Mouse (Mus musculus) heart, embryonic 16.5 days (tissue): Measurements from ENCODE around the gene Nmrk2. TPM values are rescaled to one million over a fixed set of nuclear protein-coding genes. Genes with fewer than 3 reads are reported as not detected.
A peak's percentile ranks its signal among the peaks of the same experiment; 100 is the strongest.
"Not testable (repeated sequence)": the region's sequence is repeated elsewhere in the genome, so short reads cannot be mapped to it uniquely, and the experiment has no call there.

Source experiments
- ATAC-seq: fragments of 200-750 bp; cut with Nextera tagmentation; replicated peaks from 2 replicates; pipeline ENCODE4 v1.8.0; 2017; ENCODE audit warnings: moderate number of reproducible peaks; ENCODE audit not compliant: insufficient read depth, low FRiP score; ENCODE audit errors: extremely low read depth
- H3K27ac ChIP-seq: fragments of 300-500 bp; sonication (generic); 2 replicates; pipeline ENCODE4 v1.5.1; 2014; ENCODE audit warnings: mild to moderate bottlenecking, low read length, control low read depth, moderate library complexity
- H3K27me3 ChIP-seq: fragments of 300-500 bp; sonication (generic); 2 replicates; pipeline ENCODE4 v1.6.1; 2014; ENCODE audit warnings: low read length, mixed read lengths; ENCODE audit not compliant: control insufficient read depth, insufficient read depth
- H3K36me3 ChIP-seq: fragments of 300-500 bp; sonication (generic); 2 replicates; pipeline ENCODE4 v1.6.1; 2014; ENCODE audit not compliant: control insufficient read depth, insufficient read depth
- H3K4me1 ChIP-seq: fragments of 300-500 bp; sonication (generic); 2 replicates; pipeline ENCODE4 v1.6.1; 2014; ENCODE audit warnings: low read length, mixed read lengths; ENCODE audit not compliant: control insufficient read depth, insufficient read depth
- H3K4me2 ChIP-seq: fragments of 300-500 bp; sonication (generic); 2 replicates; pipeline ENCODE4 v1.6.1; 2014; ENCODE audit warnings: low read depth, mild to moderate bottlenecking, control low read depth, low read length
- H3K4me3 ChIP-seq: fragments of 300-500 bp; sonication (generic); 2 replicates; pipeline ENCODE4 v1.5.1; 2014; ENCODE audit warnings: mild to moderate bottlenecking, control low read depth, low read length
- H3K9ac ChIP-seq: fragments of 300-500 bp; sonication (generic); 2 replicates; pipeline ENCODE4 v1.6.1; 2014; ENCODE audit warnings: low read length, control low read depth
- H3K9me3 ChIP-seq: fragments of 300-500 bp; sonication (generic); replicated peaks from 2 replicates; pipeline ENCODE4 v1.6.1; 2016; ENCODE audit warnings: low read length; ENCODE audit not compliant: control insufficient read depth
- WGBS: fragments of 180-500 bp; shearing (Covaris S2); extraction: QIAGEN DNeasy Blood & Tissue Kit; methylation state at CpG from one replicate; pipeline ENCODE4 v1.1.7; 2014; 5-methylcytosine and 5-hydroxymethylcytosine counted together
- polyA plus RNA-seq: library from polyadenylated mRNA; unstranded; fragments of >200 nt; fragmentation: Nextera tagmentation; extraction: Ambion mirVana; gene quantifications from 2 replicates; pipeline ENCODE4 v1.2.1, GENCODE M21; 2015

Nmrk2 gene
- polyA plus RNA-seq, 1 experiment from 2014 or later, result 11.9 TPM

- H3K9me3 ChIP-seq, result no peaks in the 10 kb centered on the region
- H3K27me3 ChIP-seq, result no peaks in the 10 kb centered on the region
- ATAC-seq, result peak; percentile 94
- 5% methylated on average over 53 of the region's 53 CpGs for WGBS
- peaks cover 53% of the 10 kb centered on the region for H3K36me3 ChIP-seq
- peak within 1 kb of the TSS; percentile 79 for H3K4me3 ChIP-seq
- peaks cover 30% of the 10 kb centered on the region for H3K4me1 ChIP-seq
- peak within 1 kb of the TSS; percentile 86 for H3K9ac ChIP-seq
- peak within 1 kb of the TSS; percentile 88 for H3K27ac ChIP-seq
- peak within 1 kb of the TSS; percentile 75 for H3K4me2 ChIP-seq
These were observed 19.2 kb downstream of the Nmrk2 start, which contains the start of gene Dapk3 for GRCm38 (mm10) chr10:81182336-81183333. Dapk3 (plus strand) TSS chr10:81183005.

DNA sequence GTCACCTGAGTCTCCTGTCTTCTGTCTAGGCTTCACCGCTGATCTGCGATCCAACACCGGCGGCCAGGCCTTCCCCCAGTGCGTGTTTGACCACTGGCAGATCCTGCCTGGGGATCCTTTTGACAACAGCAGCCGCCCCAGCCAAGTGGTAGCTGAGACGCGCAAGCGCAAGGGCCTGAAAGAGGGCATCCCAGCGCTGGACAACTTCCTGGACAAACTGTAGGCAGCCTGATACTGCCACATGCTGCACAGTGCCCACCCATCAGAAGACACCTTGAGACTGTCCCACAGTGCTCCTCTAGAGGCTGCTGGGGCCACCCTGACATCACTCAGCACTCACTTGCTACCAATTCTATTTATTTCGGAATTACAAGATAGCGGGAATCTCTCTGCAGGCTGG, 20.0 kb downstream of the Nmrk2 start:
- WGBS, result 66% methylated on average over 12 of the region's 12 CpGs
- not testable (repeated sequence) for H3K9me3 ChIP-seq, H3K9ac ChIP-seq, H3K4me2 ChIP-seq, H3K4me3 ChIP-seq, ATAC-seq, H3K27me3 ChIP-seq
- H3K36me3 ChIP-seq, result peaks cover 53% of the 10 kb centered on the region
- H3K27ac ChIP-seq, result peak overlapping the region; percentile 41; the same call in 1 of the 2 replicates
- peaks cover 32% of the 10 kb centered on the region for H3K4me1 ChIP-seq

GRCm38 (mm10) chr10:81180946-81181345, 20.9 kb downstream of the Nmrk2 start:
- Histone ChIP-seq H3K9me3 (no peaks in the 10 kb centered on the region), H3K36me3 (peaks cover 53% of the 10 kb centered on the region), H3K9ac (no peak overlapping the region), H3K4me2 (no peak overlapping the region), H3K27ac (no peak overlapping the region), H3K4me3 (no peak overlapping the region), H3K27me3 (no peaks in the 10 kb centered on the region), H3K4me1 (peaks cover 32% of the 10 kb centered on the region)
- 88% methylated on average over 13 of the region's 13 CpGs for WGBS
- ATAC-seq, result no peak

GRCm38 (mm10) chr10:81179451-81180342, 22.2 kb downstream of the Nmrk2 start:
- WGBS, result 90% methylated on average over 32 of the region's 32 CpGs
- Histone ChIP-seq H3K27me3 (no peaks in the 10 kb centered on the region), H3K4me3 (no peak overlapping the region), H3K36me3 (peaks cover 48% of the 10 kb centered on the region), H3K9ac (no peak overlapping the region), H3K9me3 (no peaks in the 10 kb centered on the region), H3K4me2 (no peak overlapping the region), H3K27ac (no peak overlapping the region), H3K4me1 (peaks cover 33% of the 10 kb centered on the region)
- no peak for ATAC-seq

DNA sequence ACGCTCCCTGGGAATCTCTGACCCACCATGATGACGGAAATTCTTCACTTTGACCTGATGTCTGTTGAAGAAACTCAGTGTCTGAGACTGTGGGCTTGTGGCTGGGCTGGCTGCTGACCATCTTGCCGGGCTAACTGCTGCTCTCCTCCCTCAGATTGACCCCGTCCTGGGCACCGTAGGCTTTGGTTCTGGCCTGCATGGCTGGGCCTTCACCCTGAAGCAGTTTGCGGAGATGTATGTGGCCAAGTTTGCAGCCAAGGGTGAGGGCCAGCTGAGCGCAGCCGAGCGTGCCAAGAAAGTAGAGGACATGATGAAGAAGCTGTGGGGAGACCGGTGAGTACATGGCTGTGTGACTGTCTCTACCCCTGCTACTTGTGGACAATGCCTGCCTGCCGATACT, 22.9 kb downstream of the Nmrk2 start:
- Histone ChIP-seq H3K27me3 (no peaks in the 10 kb centered on the region), H3K4me1 (peaks cover 35% of the 10 kb centered on the region), H3K9me3 (no peaks in the 10 kb centered on the region), H3K4me2 (no peak overlapping the region), H3K4me3 (no peak overlapping the region), H3K9ac (no peak overlapping the region), H3K27ac (no peak overlapping the region), H3K36me3 (peaks cover 48% of the 10 kb centered on the region)
- WGBS, result 87% methylated on average over 11 of the region's 11 CpGs
- no peak for ATAC-seq

DNA sequence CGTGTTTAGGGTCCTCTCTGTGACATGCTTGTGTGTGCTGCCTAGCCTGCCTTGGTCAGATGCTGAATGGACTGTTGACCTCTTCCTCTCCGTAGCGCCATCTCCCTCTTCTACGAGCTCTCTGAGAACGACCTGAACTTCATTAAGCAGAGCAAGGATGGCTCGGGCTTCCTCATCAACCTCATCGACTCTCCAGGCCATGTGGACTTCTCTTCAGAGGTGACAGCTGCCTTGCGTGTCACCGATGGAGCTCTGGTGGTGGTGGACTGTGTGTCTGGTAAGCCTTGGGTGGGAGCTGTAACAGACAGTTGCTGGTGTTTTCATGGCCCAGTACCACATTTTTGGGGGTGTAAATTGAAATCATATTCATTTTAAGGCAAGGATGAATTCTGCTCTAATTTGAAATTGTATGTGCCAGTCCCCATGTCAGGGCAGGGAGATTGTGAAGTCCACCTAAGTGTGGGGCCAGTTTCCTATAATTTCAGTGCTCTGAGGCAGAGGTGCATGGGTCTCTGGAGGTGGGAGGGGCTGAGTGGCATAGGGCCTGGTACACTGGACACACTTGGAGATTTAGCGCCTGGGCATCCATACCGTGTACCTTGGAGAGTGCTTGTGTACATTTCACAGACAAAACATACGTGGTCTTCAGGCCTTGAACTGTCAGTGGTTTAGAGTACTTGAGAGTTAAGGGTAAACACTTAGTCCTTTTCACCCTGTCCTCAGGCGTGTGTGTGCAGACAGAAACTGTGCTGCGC, 23.7 kb downstream of the Nmrk2 start:
- no peak overlapping the region for H3K27ac ChIP-seq
- ATAC-seq, result no peak
- H3K9ac ChIP-seq, result peak overlapping the region; percentile 97
- H3K4me2 ChIP-seq, result peak overlapping the region; percentile 97
- H3K4me1 ChIP-seq, result peaks cover 35% of the 10 kb centered on the region
- peak overlapping the region; percentile 87 for H3K4me3 ChIP-seq
- peaks cover 48% of the 10 kb centered on the region for H3K36me3 ChIP-seq
- WGBS, result 49% methylated on average over 14 of the region's 14 CpGs
- no peaks in the 10 kb centered on the region for H3K9me3 ChIP-seq
- H3K27me3 ChIP-seq, result no peaks in the 10 kb centered on the region

- Histone ChIP-seq H3K27ac (peak overlapping the region; percentile 90), H3K9me3 (no peaks in the 10 kb centered on the region), H3K27me3 (no peaks in the 10 kb centered on the region), H3K4me3 (peak overlapping the region; percentile 87), H3K4me2 (peak overlapping the region; percentile 97), H3K9ac (peak overlapping the region; percentile 97), H3K4me1 (peaks cover 37% of the 10 kb centered on the region), H3K36me3 (peaks cover 47% of the 10 kb centered on the region)
- WGBS, result 7% methylated on average over 16 of the region's 16 CpGs
- ATAC-seq, result no peak
These were observed 24.3 kb downstream of the Nmrk2 start for GRCm38 (mm10) chr10:81177491-81177925.

DNA sequence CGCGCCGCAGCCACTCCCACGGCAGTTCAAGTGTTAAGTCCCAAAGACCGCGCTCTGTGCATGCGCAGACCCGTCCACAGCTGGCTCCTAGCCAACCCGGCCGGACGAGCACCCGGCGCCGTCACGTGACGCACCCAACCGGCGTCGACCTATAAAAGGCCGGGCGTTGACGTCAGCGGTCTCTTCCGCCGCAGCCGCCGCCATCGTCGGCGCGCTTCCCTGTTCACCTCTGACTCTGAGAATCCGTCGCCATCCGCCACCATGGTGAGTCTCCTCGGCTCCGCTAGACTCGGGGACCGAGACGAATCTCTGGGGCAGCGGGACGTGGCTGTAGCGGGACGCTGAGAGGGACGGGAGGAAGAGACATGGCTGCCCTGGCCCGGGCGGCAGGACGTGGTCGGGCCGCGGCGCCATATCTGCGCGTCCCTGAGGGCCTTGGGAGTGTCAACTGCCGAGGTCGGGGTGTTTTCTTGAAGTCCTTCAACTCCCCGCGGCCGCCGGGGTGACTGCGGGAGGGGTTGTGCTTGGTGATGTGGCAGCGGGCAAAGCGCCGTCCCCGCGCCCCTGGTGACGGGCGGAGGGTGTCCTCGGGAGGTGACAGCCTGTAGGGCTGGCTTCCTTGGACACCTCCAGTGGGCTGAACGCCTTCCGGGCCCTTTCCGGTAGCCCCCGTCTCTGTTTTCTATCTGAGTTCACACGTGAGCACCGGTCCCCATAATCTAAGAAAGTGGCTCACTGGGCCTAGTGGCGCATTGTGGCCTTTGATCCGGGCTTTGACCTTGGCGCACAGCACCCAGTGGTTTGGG, 25.2 kb downstream of the Nmrk2 start, which contains the start of gene Eef2:
Gene Eef2, plus strand, starts transcription at position 166 of the 806 bp plus-strand sequence.
- Histone ChIP-seq H3K27ac (peak within 1 kb of the TSS; percentile 90), H3K9me3 (no peaks in the 10 kb centered on the region), H3K36me3 (peaks cover 41% of the 10 kb centered on the region), H3K4me2 (peak within 1 kb of the TSS; percentile 97), H3K4me3 (peak within 1 kb of the TSS; percentile 87), H3K4me1 (peaks cover 33% of the 10 kb centered on the region), H3K9ac (peak within 1 kb of the TSS; percentile 97), H3K27me3 (no peaks in the 10 kb centered on the region)
- under 1% methylated on average over 77 of the region's 77 CpGs for WGBS
- peak; percentile 84 for ATAC-seq
